Mouse (Mus musculus): ENCODE results near the gene Gm45015.
"Not testable (repeated sequence)": the region's sequence is repeated elsewhere in the genome, so short reads cannot be mapped to it uniquely, and the experiment has no call there.

Gm45015 gene

GRCm38 (mm10) chrX:73336740-73337139 lies at the start of gene Gm45015:
Gene Gm45015, minus strand, starts transcription at chrX:73336840.
- no peak for DNase-seq

- DNase-seq, result no peak
These were observed 48.3 kb upstream of the Gm45015 start for GRCm38 (mm10) chrX:73384924-73385323.

- no peak for DNase-seq
These were observed 47.8 kb upstream of the Gm45015 start for GRCm38 (mm10) chrX:73384419-73384818.

GRCm38 (mm10) chrX:73363291-73363690 lies 26.7 kb upstream of the Gm45015 start:
- no peak for DNase-seq

GRCm38 (mm10) chrX:73356719-73357118 lies 20.1 kb upstream of the Gm45015 start:
- DNase-seq, result no peak

GRCm38 (mm10) chrX:73356163-73356562 lies 19.5 kb upstream of the Gm45015 start:
- no peak for DNase-seq

GRCm38 (mm10) chrX:73344346-73344745 lies 7.7 kb upstream of the Gm45015 start:
- DNase-seq, result peak; percentile 19 to 22

GRCm38 (mm10) chrX:73343802-73344201 lies 7.2 kb upstream of the Gm45015 start:
- DNase-seq, result no peak

GRCm38 (mm10) chrX:73342941-73343735 lies 6.5 kb upstream of the Gm45015 start:
- peak; percentile 4 to 22 for DNase-seq

- DNase-seq, result peak; percentile 79
These were observed 5.8 kb upstream of the Gm45015 start, which contains the start of gene Zfp275 for GRCm38 (mm10) chrX:73342483-73342895. Gene Zfp275, plus strand, starts transcription at chrX:73342621.

- DNase-seq, result no peak
These were observed 5.4 kb upstream of the Gm45015 start for GRCm38 (mm10) chrX:73342068-73342467.

- no peak for DNase-seq
These were observed 4.8 kb upstream of the Gm45015 start for GRCm38 (mm10) chrX:73341473-73341872.

GRCm38 (mm10) chrX:73333548-73333947 lies 3.1 kb downstream of the Gm45015 start:
- no peak for DNase-seq

- DNase-seq, result no peak
These were observed 9.4 kb downstream of the Gm45015 start for GRCm38 (mm10) chrX:73327215-73327614.

GRCm38 (mm10) chrX:73321029-73321428 lies 15.6 kb downstream of the Gm45015 start:
- no peak for DNase-seq

GRCm38 (mm10) chrX:73312522-73312921 lies 24.1 kb downstream of the Gm45015 start:
- peak; percentile 34 to 43 for DNase-seq

GRCm38 (mm10) chrX:73295745-73296144 lies 40.9 kb downstream of the Gm45015 start:
- DNase-seq, result not testable (repeated sequence)

- not testable (repeated sequence) for DNase-seq
These were observed 43.8 kb downstream of the Gm45015 start, which contains the start of the genes Xlr5a and Xlr5c for GRCm38 (mm10) chrX:73292876-73293275. Gene Xlr5a, minus strand, starts transcription at chrX:73292976. Gene Xlr5c, minus strand, starts transcription at chrX:73292976.
